In genomic region chr4:105606731-105607130, GRCm38 (mm10) we compare ENCODE assay signal across 21 mouse cellular contexts.
DNase-seq lines count a peak whose midpoint lies in the region; ATAC-seq and TF ChIP-seq lines count a peak whose summit lies in the region.
"Had no signal": no experiment of that assay in that cellular context is flagged by ENCODE, and none has a peak within 500 bp of the region (broad histone marks: within the 10 kb centered on the region; RNA-seq: fewer than 3 reads in every experiment).

No protein-coding gene starts in this region.

- no peak overlapping the region for H3K9ac ChIP-seq in hindbrain, embryonic 11.5 days (ENCODE audit: low read depth, low read length)
- no peak overlapping the region for H3K9ac ChIP-seq in lung, embryonic 14.5 days
- H3K9ac ChIP-seq: embryonic facial prominence, embryonic 12.5 days; forebrain, embryonic 15.5 days; hindbrain, embryonic 15.5 days; liver, embryonic 12.5 days; stomach, embryonic 15.5 days had no signal

- H3K4me2 ChIP-seq in hindbrain, embryonic 11.5 days (replicated peaks; ENCODE audit: low read depth, low read length) = no peak overlapping the region
- no peak overlapping the region for H3K4me2 ChIP-seq in lung, embryonic 14.5 days
- H3K4me2 ChIP-seq: embryonic facial prominence, embryonic 12.5 days; forebrain, embryonic 15.5 days; hindbrain, embryonic 15.5 days; liver, embryonic 12.5 days; stomach, embryonic 15.5 days had no signal

- H3K36me3 ChIP-seq in hindbrain, embryonic 11.5 days (ENCODE audit: control insufficient read depth, insufficient read depth, low read length) = no peaks in the 10 kb centered on the region
- no peaks in the 10 kb centered on the region for H3K36me3 ChIP-seq in hindbrain, embryonic 10.5 days
- H3K36me3 ChIP-seq in lung, embryonic 14.5 days (ENCODE audit: insufficient read depth) = no peaks in the 10 kb centered on the region
- H3K36me3 ChIP-seq: embryonic facial prominence, embryonic 12.5 days; forebrain, embryonic 15.5 days; hindbrain, embryonic 15.5 days; liver, embryonic 12.5 days; stomach, embryonic 15.5 days had no signal

- no peak for TF ChIP-seq POLR2A in embryonic fibroblast, embryonic 13.5 days (IDR thresholded peaks at IDR 0.05; ENCODE audit: low read depth, low read length)

- peak; percentile 25 for DNase-seq in hindbrain, embryonic 11.5 days (ENCODE audit: low spot score)
- DNase-seq in hindbrain, embryonic 10.5 days (ENCODE audit: low spot score) = no peak
- DNase-seq in lung, embryonic 14.5 days = peak; percentile 23
- no peak for DNase-seq in lung, postnatal 10 days
- DNase-seq in NIH3T3 (ENCODE audit: low read depth) = peak; percentile 63
- DNase-seq in right cerebral cortex, postnatal 36 days (ENCODE audit: low spot score in 2 of 2) = no peak
- DNase-seq: adrenal gland, adult 8-10 months; cerebellum, adult 8-10 months; gastrocnemius, adult 2 months; heart, adult 18-20 months; kidney, adult 8-10 months; right cerebral cortex, adult 18-20 months; spleen, adult 18-20 months had no signal

- H3K27ac ChIP-seq in hindbrain, embryonic 11.5 days (ENCODE audit: low read depth, low read length) = no peak overlapping the region
- no peak overlapping the region for H3K27ac ChIP-seq in hindbrain, embryonic 10.5 days
- no peak overlapping the region for H3K27ac ChIP-seq in lung, embryonic 14.5 days (ENCODE audit: low read depth)
- H3K27ac ChIP-seq in embryonic fibroblast, embryonic 13.5 days (ENCODE audit: insufficient read depth, low read length) = peak overlapping the region; percentile 73; the same call in 1 of the 2 replicates
- H3K27ac ChIP-seq: embryonic facial prominence, embryonic 12.5 days; forebrain, embryonic 15.5 days; gastrocnemius, adult 2 months; hindbrain, embryonic 15.5 days; liver, embryonic 12.5 days; stomach, embryonic 15.5 days had no signal

- peak; percentile 38; the same call in 1 of the 2 replicates for ATAC-seq in hindbrain, embryonic 11.5 days (ENCODE audit: low FRiP score)
- no peak for ATAC-seq in lung, embryonic 14.5 days (ENCODE audit: insufficient read depth)
- no peak for ATAC-seq in activated CD4-positive, CD25-positive, alpha-beta regulatory T cell, adult 4 months
- ATAC-seq: forebrain, embryonic 15.5 days; liver, embryonic 12.5 days; lung, postnatal 0 days had no signal

- H3K9me3 ChIP-seq in hindbrain, embryonic 11.5 days (ENCODE audit: control insufficient read depth, low read length) = no peaks in the 10 kb centered on the region
- no peaks in the 10 kb centered on the region for H3K9me3 ChIP-seq in hindbrain, embryonic 10.5 days
- H3K9me3 ChIP-seq in lung, embryonic 14.5 days (ENCODE audit: low read depth, low read length) = no peaks in the 10 kb centered on the region
- H3K9me3 ChIP-seq: embryonic facial prominence, embryonic 12.5 days; forebrain, embryonic 15.5 days; hindbrain, embryonic 15.5 days; liver, embryonic 12.5 days; stomach, embryonic 15.5 days had no signal

- H3K4me1 ChIP-seq in hindbrain, embryonic 11.5 days (replicated peaks; ENCODE audit: control insufficient read depth, insufficient read depth, low read length) = no peaks in the 10 kb centered on the region
- peaks cover 15% of the 10 kb centered on the region; the same call in 1 of the 2 replicates for H3K4me1 ChIP-seq in hindbrain, embryonic 10.5 days (replicated peaks)
- no peaks in the 10 kb centered on the region for H3K4me1 ChIP-seq in lung, embryonic 14.5 days (ENCODE audit: insufficient read depth)
- H3K4me1 ChIP-seq in embryonic fibroblast, embryonic 13.5 days (ENCODE audit: control insufficient read depth, insufficient read depth, low read length) = peaks cover 5% of the 10 kb centered on the region
- H3K4me1 ChIP-seq: forebrain, embryonic 15.5 days; liver, embryonic 12.5 days; stomach, embryonic 15.5 days had no signal

- whole genome bisulfite sequencing in hindbrain, embryonic 11.5 days = 19% methylated on average over 5 of the region's 5 CpGs
- WGBS in hindbrain, embryonic 10.5 days = 27% methylated on average over 5 of the region's 5 CpGs
- 31% methylated on average over 5 of the region's 5 CpGs for WGBS in lung, embryonic 14.5 days

- H3K4me3 ChIP-seq in hindbrain, embryonic 11.5 days (ENCODE audit: low read depth, low read length) = no peak overlapping the region
- H3K4me3 ChIP-seq in hindbrain, embryonic 10.5 days = no peak overlapping the region
- H3K4me3 ChIP-seq in lung, embryonic 14.5 days (ENCODE audit: low read depth, low read length) = no peak overlapping the region
- H3K4me3 ChIP-seq in embryonic fibroblast, embryonic 13.5 days (ENCODE audit: insufficient read depth, low read length) = no peak overlapping the region
- H3K4me3 ChIP-seq: embryonic facial prominence, embryonic 12.5 days; forebrain, embryonic 15.5 days; gastrocnemius, adult 2 months; hindbrain, embryonic 15.5 days; liver, embryonic 12.5 days; stomach, embryonic 15.5 days had no signal

- no peak for TF ChIP-seq CTCF in lung, embryonic 14.5 days (IDR thresholded peaks at IDR 0.05; ENCODE audit: low read depth)
- no peak for TF ChIP-seq CTCF in embryonic fibroblast, embryonic 13.5 days (IDR thresholded peaks at IDR 0.05; ENCODE audit: borderline replicate concordance, insufficient read depth, low read length)

- no peaks in the 10 kb centered on the region for H3K27me3 ChIP-seq in hindbrain, embryonic 11.5 days (ENCODE audit: control insufficient read depth, insufficient read depth, low read length)
- H3K27me3 ChIP-seq in hindbrain, embryonic 10.5 days (ENCODE audit: insufficient read depth, poor library complexity, severe bottlenecking) = no peaks in the 10 kb centered on the region
- no peaks in the 10 kb centered on the region for H3K27me3 ChIP-seq in lung, embryonic 14.5 days (ENCODE audit: insufficient read depth, low read length)
- H3K27me3 ChIP-seq: embryonic facial prominence, embryonic 12.5 days; forebrain, embryonic 15.5 days; hindbrain, embryonic 15.5 days; liver, embryonic 12.5 days; stomach, embryonic 15.5 days had no signal

Comparison
In these comparisons a context has a peak if more than half of its experiments do, and no peak if none do; other contexts are left out.
1. DNase-seq: peak in hindbrain, embryonic 11.5 days (single experiment), lung, embryonic 14.5 days (single experiment) and NIH3T3 (single experiment); none in hindbrain, embryonic 10.5 days (single experiment), lung, postnatal 10 days (single experiment) and right cerebral cortex, postnatal 36 days (0 of 2).